12 mouse cellular contexts compared by ENCODE assay signal in the genomic region with DNA sequence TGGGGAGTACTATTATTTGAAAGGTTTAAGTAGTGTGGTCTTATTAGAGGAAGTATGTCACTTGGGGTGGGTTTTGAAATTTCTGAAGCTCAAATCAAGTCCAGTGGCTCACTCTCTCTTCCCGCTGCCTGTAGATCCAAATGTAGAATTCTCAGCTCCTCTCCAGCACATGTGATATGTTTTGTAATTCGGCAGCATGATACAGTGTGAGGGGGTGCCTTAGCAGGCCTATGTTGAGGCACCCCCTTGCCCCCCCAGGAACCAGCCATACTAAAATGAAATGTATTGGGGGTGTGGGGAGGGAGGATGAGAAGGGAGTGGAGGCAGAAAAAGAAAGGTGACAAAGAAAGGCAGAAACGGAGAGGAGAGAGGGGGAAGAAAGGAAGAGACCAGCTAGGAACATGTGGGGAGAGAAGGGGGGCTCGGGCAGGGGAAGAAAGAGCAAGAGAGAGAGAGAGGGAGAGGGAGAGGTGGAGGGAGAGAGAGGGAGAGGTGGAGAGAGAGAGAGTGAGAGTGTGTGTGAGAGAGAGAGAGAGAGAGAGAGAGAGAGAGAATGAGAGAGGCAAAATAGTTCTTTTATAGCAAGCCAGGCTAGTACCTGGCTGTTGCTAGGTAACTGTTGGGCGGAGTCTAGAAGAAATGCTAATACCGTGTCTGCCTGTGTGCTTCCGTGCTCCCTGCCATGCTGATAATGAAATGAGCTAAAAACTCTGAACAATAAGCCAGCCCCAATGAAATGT.
DNase-seq lines count a peak whose midpoint lies in the region; ATAC-seq and TF ChIP-seq lines count a peak whose summit lies in the region.
"Had no signal": no experiment of that assay in that cellular context is flagged by ENCODE, and none has a peak within 500 bp of the region (broad histone marks: within the 10 kb centered on the region; RNA-seq: fewer than 3 reads in every experiment).

No protein-coding gene starts in this region.

- no peaks in the 10 kb centered on the region for H3K27me3 ChIP-seq in heart, embryonic 10.5 days (ENCODE audit: insufficient read depth, poor library complexity, severe bottlenecking)
- H3K27me3 ChIP-seq in hindbrain, embryonic 10.5 days (ENCODE audit: insufficient read depth, poor library complexity, severe bottlenecking), result 0 out of 2 replicates have a peak, but pooled peaks cover 5% of the 10 kb centered on the region
- no peaks in the 10 kb centered on the region for H3K27me3 ChIP-seq in midbrain, embryonic 13.5 days

- 0 out of 2 replicates have a peak overlapping the region, but pooled peaks have one; percentile 11 for H3K9ac ChIP-seq in midbrain, embryonic 13.5 days (replicated peaks)

- H3K4me3 ChIP-seq in heart, embryonic 10.5 days, result no peak overlapping the region
- H3K4me3 ChIP-seq in hindbrain, embryonic 10.5 days, result no peak overlapping the region
- no peak overlapping the region for H3K4me3 ChIP-seq in midbrain, embryonic 13.5 days (replicated peaks)
- H3K4me3 ChIP-seq: gastrocnemius, adult 2 months had no signal

- H3K9me3 ChIP-seq in heart, embryonic 10.5 days, result no peaks in the 10 kb centered on the region
- no peaks in the 10 kb centered on the region for H3K9me3 ChIP-seq in hindbrain, embryonic 10.5 days
- H3K9me3 ChIP-seq in midbrain, embryonic 13.5 days, result no peaks in the 10 kb centered on the region

- TF ChIP-seq POLR2A in brain, embryonic 14.5 days (IDR thresholded peaks at IDR 0.05; ENCODE audit: borderline replicate concordance, extremely low read depth, insufficient read depth, insufficient read length, poor library complexity, severe bottlenecking), result no peak

- H3K27ac ChIP-seq in heart, embryonic 10.5 days, result no peak overlapping the region
- H3K27ac ChIP-seq in hindbrain, embryonic 10.5 days, result peak overlapping the region; percentile 50
- H3K27ac ChIP-seq in midbrain, embryonic 13.5 days, result peak overlapping the region; percentile 83
- H3K27ac ChIP-seq: gastrocnemius, adult 2 months; macrophage had no signal

- 42% methylated on average over 7 of the region's 7 CpGs for WGBS in heart, embryonic 10.5 days
- whole genome bisulfite sequencing in hindbrain, embryonic 10.5 days, result 39% methylated on average over 7 of the region's 7 CpGs
- 31% methylated on average over 7 of the region's 7 CpGs for WGBS in midbrain, embryonic 13.5 days

- H3K4me2 ChIP-seq in midbrain, embryonic 13.5 days (replicated peaks), result 0 out of 2 replicates have a peak overlapping the region, but pooled peaks have one; percentile 7

- peak; percentile 91 for ATAC-seq in midbrain, embryonic 13.5 days
- no peak for ATAC-seq in cerebellum, adult (ENCODE audit: insufficient number of reproducible peaks, low FRiP score, low TSS enrichment)

- no peak for TF ChIP-seq CTCF in brain, embryonic 14.5 days (IDR thresholded peaks at IDR 0.05; ENCODE audit: borderline replicate concordance, extremely low read depth, insufficient read depth, insufficient read length)

- no peaks in the 10 kb centered on the region for H3K4me1 ChIP-seq in heart, embryonic 10.5 days
- peaks cover 10% of the 10 kb centered on the region for H3K4me1 ChIP-seq in hindbrain, embryonic 10.5 days (replicated peaks)
- H3K4me1 ChIP-seq in midbrain, embryonic 13.5 days (replicated peaks), result peaks cover 21% of the 10 kb centered on the region

- H3K36me3 ChIP-seq in heart, embryonic 10.5 days, result no peaks in the 10 kb centered on the region
- H3K36me3 ChIP-seq in hindbrain, embryonic 10.5 days, result no peaks in the 10 kb centered on the region
- H3K36me3 ChIP-seq in midbrain, embryonic 13.5 days, result no peaks in the 10 kb centered on the region

- peak; percentile 27 for DNase-seq in heart, embryonic 10.5 days (ENCODE audit: low spot score)
- DNase-seq in heart, postnatal 4 days, result no peak
- peak; percentile 87 for DNase-seq in brain, embryonic 14.5 days (ENCODE audit: low read depth)
- no peak for DNase-seq in hindbrain, embryonic 10.5 days (ENCODE audit: low spot score)
- DNase-seq in right cerebral cortex, postnatal 25 days, result no peak
- no peak for DNase-seq in right cerebral cortex, postnatal 4 days
- DNase-seq: embryo, embryonic 11 days; gastrocnemius, adult 2 months; left cerebral cortex, postnatal 4 days had no signal

Comparison
In these comparisons a context has a peak if more than half of its experiments do, and no peak if none do; other contexts are left out.
1. DNase-seq: peak in heart, embryonic 10.5 days (single experiment) and brain, embryonic 14.5 days (single experiment); none in heart, postnatal 4 days (single experiment), hindbrain, embryonic 10.5 days (single experiment), right cerebral cortex, postnatal 25 days (single experiment) and right cerebral cortex, postnatal 4 days (single experiment).